Mouse (Mus musculus): ENCODE measurements around the gene Inpp4b. TPM values are rescaled to one million over a fixed set of nuclear protein-coding genes. Genes with fewer than 3 reads are reported as not detected.

The Inpp4b gene
- polyA plus RNA-seq, 1 experiment from 2014 or later, result 4.2 TPM

- no peak overlapping the region for H3K4me3 ChIP-seq (ENCODE audit: low read depth, low read length)
- no peak overlapping the region for H3K9ac ChIP-seq (ENCODE audit: low read length)
- ATAC-seq (ENCODE audit: insufficient read depth, low FRiP score, low TSS enrichment), result no peak
- DNase-seq (ENCODE audit: low spot score), result no peak
- H3K36me3 ChIP-seq (ENCODE audit: control insufficient read depth, insufficient read depth, low read length), result no peaks in the 10 kb centered on the region
- H3K9me3 ChIP-seq (ENCODE audit: control insufficient read depth, low read length), result no peaks in the 10 kb centered on the region
- WGBS, result 85% methylated on average over 4 of the region's 4 CpGs
- no peak overlapping the region for H3K4me2 ChIP-seq (ENCODE audit: low read depth)
- H3K27ac ChIP-seq (ENCODE audit: low read depth, low read length), result no peak overlapping the region
- H3K4me1 ChIP-seq (ENCODE audit: control insufficient read depth, insufficient read depth, low read length), result no peaks in the 10 kb centered on the region
- H3K27me3 ChIP-seq (ENCODE audit: control insufficient read depth, insufficient read depth, low read length), result no peaks in the 10 kb centered on the region
Observed at GRCm38 (mm10) chr8:81853184-81853583, 510.8 kb downstream of the Inpp4b start.

DNA sequence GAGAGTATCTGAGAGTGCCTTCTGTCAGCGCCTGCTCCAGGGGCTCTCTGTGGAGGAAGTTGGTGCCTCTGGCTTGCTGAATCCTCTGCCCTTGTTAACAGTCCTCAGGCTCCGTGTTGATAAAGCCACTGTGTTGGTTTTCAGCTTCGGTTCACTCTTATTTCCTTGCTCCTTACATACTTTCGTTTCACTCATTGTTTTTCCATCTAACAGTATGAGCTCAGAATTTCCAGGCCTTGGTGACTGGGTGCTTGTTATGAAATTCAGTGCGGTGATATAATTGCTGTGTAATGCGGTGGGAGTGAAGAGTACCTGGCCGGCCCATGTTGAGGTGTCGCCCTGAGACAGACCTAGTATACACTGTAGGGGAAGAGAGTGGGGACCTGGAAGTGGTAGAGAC, 512.2 kb downstream of the Inpp4b start:
- Histone ChIP-seq H3K4me2 (ENCODE audit: low read depth) (no peak overlapping the region), H3K27me3 (ENCODE audit: control insufficient read depth, insufficient read depth, low read length) (no peaks in the 10 kb centered on the region), H3K27ac (ENCODE audit: low read depth, low read length) (no peak overlapping the region), H3K9me3 (ENCODE audit: control insufficient read depth, low read length) (no peaks in the 10 kb centered on the region), H3K9ac (ENCODE audit: low read length) (no peak overlapping the region), H3K4me3 (ENCODE audit: low read depth, low read length) (no peak overlapping the region), H3K36me3 (ENCODE audit: control insufficient read depth, insufficient read depth, low read length) (no peaks in the 10 kb centered on the region), H3K4me1 (ENCODE audit: control insufficient read depth, insufficient read depth, low read length) (no peaks in the 10 kb centered on the region)
- DNase-seq (ENCODE audit: low spot score) (no peak), ATAC-seq (ENCODE audit: insufficient read depth, low FRiP score, low TSS enrichment) (no peak)
- whole genome bisulfite sequencing, result 86% methylated on average over 8 of the region's 8 CpGs

DNA sequence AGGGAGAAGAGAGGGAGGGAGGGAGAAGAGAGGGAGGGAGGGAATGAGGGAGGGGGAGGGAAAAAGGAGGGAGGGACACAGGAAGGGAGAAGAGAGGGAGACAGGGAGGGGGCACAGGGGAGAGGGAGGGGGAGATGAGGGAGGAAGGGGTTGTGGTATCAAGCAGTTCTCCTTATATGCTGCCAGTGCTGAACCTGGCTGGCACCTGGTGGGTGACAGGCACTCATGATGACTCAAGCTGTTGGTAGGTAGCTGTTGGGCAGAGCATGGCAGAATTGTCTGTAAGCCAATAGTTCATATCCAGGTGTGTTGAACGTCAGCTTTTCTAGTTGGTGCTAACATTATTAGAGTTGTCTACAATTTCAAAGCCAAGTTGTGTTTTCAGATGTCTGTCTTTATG, 512.7 kb downstream of the Inpp4b start:
- H3K27me3 ChIP-seq (ENCODE audit: control insufficient read depth, insufficient read depth, low read length), result no peaks in the 10 kb centered on the region
- WGBS, result 90% methylated on average over 1 of the region's 1 CpGs
- ATAC-seq (ENCODE audit: insufficient read depth, low FRiP score, low TSS enrichment), result no peak
- no peak overlapping the region for H3K27ac ChIP-seq (ENCODE audit: low read depth, low read length)
- no peaks in the 10 kb centered on the region for H3K9me3 ChIP-seq (ENCODE audit: control insufficient read depth, low read length)
- no peaks in the 10 kb centered on the region for H3K36me3 ChIP-seq (ENCODE audit: control insufficient read depth, insufficient read depth, low read length)
- H3K4me1 ChIP-seq (ENCODE audit: control insufficient read depth, insufficient read depth, low read length), result no peaks in the 10 kb centered on the region
- DNase-seq (ENCODE audit: low spot score), result no peak
- no peak overlapping the region for H3K9ac ChIP-seq (ENCODE audit: low read length)
- H3K4me3 ChIP-seq (ENCODE audit: low read depth, low read length), result no peak overlapping the region
- no peak overlapping the region for H3K4me2 ChIP-seq (ENCODE audit: low read depth)

GRCm38 (mm10) chr8:81856120-81856519, 513.8 kb downstream of the Inpp4b start:
- no peaks in the 10 kb centered on the region for H3K4me1 ChIP-seq (ENCODE audit: control insufficient read depth, insufficient read depth, low read length)
- no peak overlapping the region for H3K9ac ChIP-seq (ENCODE audit: low read length)
- no peak overlapping the region for H3K4me3 ChIP-seq (ENCODE audit: low read depth, low read length)
- H3K4me2 ChIP-seq (ENCODE audit: low read depth), result no peak overlapping the region
- ATAC-seq (ENCODE audit: insufficient read depth, low FRiP score, low TSS enrichment), result no peak
- no peak for DNase-seq (ENCODE audit: low spot score)
- no peaks in the 10 kb centered on the region for H3K27me3 ChIP-seq (ENCODE audit: control insufficient read depth, insufficient read depth, low read length)
- H3K27ac ChIP-seq (ENCODE audit: low read depth, low read length), result no peak overlapping the region
- no peaks in the 10 kb centered on the region for H3K9me3 ChIP-seq (ENCODE audit: control insufficient read depth, low read length)
- 82% methylated on average over 4 of the region's 4 CpGs for WGBS
- H3K36me3 ChIP-seq (ENCODE audit: control insufficient read depth, insufficient read depth, low read length), result no peaks in the 10 kb centered on the region

GRCm38 (mm10) chr8:81856608-81857007, 514.3 kb downstream of the Inpp4b start:
- Histone ChIP-seq H3K9ac (ENCODE audit: low read length) (no peak overlapping the region), H3K36me3 (ENCODE audit: control insufficient read depth, insufficient read depth, low read length) (no peaks in the 10 kb centered on the region), H3K9me3 (ENCODE audit: control insufficient read depth, low read length) (no peaks in the 10 kb centered on the region), H3K4me2 (ENCODE audit: low read depth) (no peak overlapping the region), H3K27me3 (ENCODE audit: control insufficient read depth, insufficient read depth, low read length) (no peaks in the 10 kb centered on the region), H3K4me3 (ENCODE audit: low read depth, low read length) (no peak overlapping the region), H3K27ac (ENCODE audit: low read depth, low read length) (no peak overlapping the region), H3K4me1 (ENCODE audit: control insufficient read depth, insufficient read depth, low read length) (no peaks in the 10 kb centered on the region)
- no peak for DNase-seq (ENCODE audit: low spot score)
- ATAC-seq (ENCODE audit: insufficient read depth, low FRiP score, low TSS enrichment), result no peak
- whole genome bisulfite sequencing, result 62% methylated on average over 6 of the region's 6 CpGs

- no peaks in the 10 kb centered on the region for H3K9me3 ChIP-seq (ENCODE audit: control insufficient read depth, low read length)
- H3K4me2 ChIP-seq (ENCODE audit: low read depth), result no peak overlapping the region
- H3K27me3 ChIP-seq (ENCODE audit: control insufficient read depth, insufficient read depth, low read length), result no peaks in the 10 kb centered on the region
- WGBS, result 96% methylated on average over 4 of the region's 4 CpGs
- no peak overlapping the region for H3K4me3 ChIP-seq (ENCODE audit: low read depth, low read length)
- DNase-seq (ENCODE audit: low spot score), result no peak
- ATAC-seq (ENCODE audit: insufficient read depth, low FRiP score, low TSS enrichment), result no peak
- H3K36me3 ChIP-seq (ENCODE audit: control insufficient read depth, insufficient read depth, low read length), result no peaks in the 10 kb centered on the region
- H3K27ac ChIP-seq (ENCODE audit: low read depth, low read length), result no peak overlapping the region
- no peaks in the 10 kb centered on the region for H3K4me1 ChIP-seq (ENCODE audit: control insufficient read depth, insufficient read depth, low read length)
- H3K9ac ChIP-seq (ENCODE audit: low read length), result no peak overlapping the region
Observed at GRCm38 (mm10) chr8:81858393-81858792, 516.0 kb downstream of the Inpp4b start.

DNA sequence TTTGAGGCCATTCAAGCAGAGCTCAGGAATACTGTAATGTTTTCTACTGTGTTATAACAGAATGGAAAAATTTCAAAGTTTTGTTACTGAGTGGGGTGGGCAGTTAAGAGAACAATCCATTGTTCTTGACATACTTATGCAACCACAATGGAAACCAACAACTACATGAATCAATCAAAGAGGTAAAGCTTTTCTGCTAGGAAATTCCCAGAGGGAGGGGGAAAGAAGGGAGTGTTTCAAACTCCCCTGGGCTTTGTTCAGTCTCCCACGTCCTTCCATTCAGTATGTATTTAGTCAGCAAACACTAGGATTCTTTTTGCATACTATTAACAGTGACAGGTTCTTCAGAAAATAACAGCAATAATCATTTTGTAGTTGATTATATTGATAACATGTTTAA, 517.4 kb downstream of the Inpp4b start:
- no peak overlapping the region for H3K27ac ChIP-seq (ENCODE audit: low read depth, low read length)
- H3K4me3 ChIP-seq (ENCODE audit: low read depth, low read length), result no peak overlapping the region
- H3K9me3 ChIP-seq (ENCODE audit: control insufficient read depth, low read length), result no peaks in the 10 kb centered on the region
- DNase-seq (ENCODE audit: low spot score) (no peak), ATAC-seq (ENCODE audit: insufficient read depth, low FRiP score, low TSS enrichment) (no peak)
- WGBS, result 71% methylated on average over 1 of the region's 1 CpGs
- no peaks in the 10 kb centered on the region for H3K36me3 ChIP-seq (ENCODE audit: control insufficient read depth, insufficient read depth, low read length)
- no peak overlapping the region for H3K9ac ChIP-seq (ENCODE audit: low read length)
- H3K4me1 ChIP-seq (ENCODE audit: control insufficient read depth, insufficient read depth, low read length), result no peaks in the 10 kb centered on the region
- no peaks in the 10 kb centered on the region for H3K27me3 ChIP-seq (ENCODE audit: control insufficient read depth, insufficient read depth, low read length)
- no peak overlapping the region for H3K4me2 ChIP-seq (ENCODE audit: low read depth)

GRCm38 (mm10) chr8:81861311-81861710, 519.0 kb downstream of the Inpp4b start:
- no peaks in the 10 kb centered on the region for H3K9me3 ChIP-seq (ENCODE audit: control insufficient read depth, low read length)
- H3K27ac ChIP-seq (ENCODE audit: low read depth, low read length), result no peak overlapping the region
- DNase-seq (ENCODE audit: low spot score) (no peak), ATAC-seq (ENCODE audit: insufficient read depth, low FRiP score, low TSS enrichment) (no peak)
- H3K4me1 ChIP-seq (ENCODE audit: control insufficient read depth, insufficient read depth, low read length), result no peaks in the 10 kb centered on the region
- WGBS, result 93% methylated on average over 8 of the region's 8 CpGs
- no peaks in the 10 kb centered on the region for H3K36me3 ChIP-seq (ENCODE audit: control insufficient read depth, insufficient read depth, low read length)
- H3K4me3 ChIP-seq (ENCODE audit: low read depth, low read length), result no peak overlapping the region
- H3K9ac ChIP-seq (ENCODE audit: low read length), result no peak overlapping the region
- H3K27me3 ChIP-seq (ENCODE audit: control insufficient read depth, insufficient read depth, low read length), result no peaks in the 10 kb centered on the region
- no peak overlapping the region for H3K4me2 ChIP-seq (ENCODE audit: low read depth)

DNA sequence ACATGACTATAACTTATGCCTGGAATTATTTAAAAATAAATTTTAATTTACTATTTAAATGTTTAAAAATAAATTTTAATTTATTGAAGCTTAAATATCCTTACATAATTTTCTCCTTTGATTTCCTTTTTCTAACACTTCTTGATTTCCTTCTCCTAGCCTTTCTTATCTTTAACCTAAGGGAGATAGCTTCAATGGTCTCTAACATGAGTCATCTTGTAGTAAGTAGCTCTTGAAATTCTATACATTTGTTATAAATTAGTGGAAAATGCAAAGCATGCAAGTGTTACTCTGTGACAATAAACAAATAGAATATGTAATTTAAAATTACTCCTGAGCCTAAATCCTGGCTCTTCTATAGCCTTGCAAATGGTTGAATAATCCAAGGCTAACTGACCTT, 520.4 kb downstream of the Inpp4b start:
- Histone ChIP-seq H3K9ac (ENCODE audit: low read length) (no peak overlapping the region), H3K36me3 (ENCODE audit: control insufficient read depth, insufficient read depth, low read length) (no peaks in the 10 kb centered on the region), H3K4me2 (ENCODE audit: low read depth) (no peak overlapping the region), H3K9me3 (ENCODE audit: control insufficient read depth, low read length) (no peaks in the 10 kb centered on the region), H3K27ac (ENCODE audit: low read depth, low read length) (no peak overlapping the region), H3K4me1 (ENCODE audit: control insufficient read depth, insufficient read depth, low read length) (no peaks in the 10 kb centered on the region), H3K27me3 (ENCODE audit: control insufficient read depth, insufficient read depth, low read length) (no peaks in the 10 kb centered on the region), H3K4me3 (ENCODE audit: low read depth, low read length) (no peak overlapping the region)
- no peak for ATAC-seq (ENCODE audit: insufficient read depth, low FRiP score, low TSS enrichment)
- DNase-seq (ENCODE audit: low spot score), result no peak

Measured in neural tube, embryonic 11.5 days (tissue).